Mouse (Mus musculus): Measurements from ENCODE around the gene Rnf227.

Rnf227 gene

DNA sequence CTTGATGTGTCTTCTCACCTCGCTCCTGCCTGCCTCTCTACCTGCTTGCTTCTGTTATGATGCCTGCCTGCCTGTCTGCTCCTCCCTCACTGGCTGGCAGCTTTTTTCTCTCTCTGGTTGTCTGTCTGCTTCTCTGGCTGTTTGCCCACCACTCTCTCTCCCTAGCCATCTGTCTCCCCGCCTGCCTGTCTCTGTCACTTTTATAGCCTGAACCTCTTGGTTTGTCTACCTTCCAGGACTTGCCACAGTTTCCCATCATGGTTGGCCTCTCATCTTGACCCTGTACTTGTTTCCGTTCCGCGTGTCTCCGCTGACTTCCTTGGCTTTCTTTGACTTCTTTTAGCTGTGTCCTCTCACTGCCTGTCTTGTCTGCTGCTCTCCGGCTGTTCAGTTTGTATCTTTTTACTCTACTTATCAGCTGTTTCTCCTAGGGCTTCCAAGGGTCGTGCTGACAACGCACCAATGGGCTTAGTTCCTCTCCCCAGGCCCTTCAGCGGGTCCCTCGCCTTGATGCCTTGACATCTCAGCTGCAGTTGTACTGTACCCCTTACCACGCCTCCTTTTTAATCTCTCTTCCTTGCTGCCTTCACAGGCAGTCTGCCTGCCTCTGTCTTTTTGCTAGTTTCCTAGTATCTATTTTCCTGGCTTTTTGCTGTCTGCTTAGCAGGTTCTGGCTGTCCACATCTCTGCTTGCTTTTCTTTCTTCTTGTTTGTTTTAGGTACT is 32.0 kb downstream of the Rnf227 start:
- DNase-seq: peak; percentile 96

DNA sequence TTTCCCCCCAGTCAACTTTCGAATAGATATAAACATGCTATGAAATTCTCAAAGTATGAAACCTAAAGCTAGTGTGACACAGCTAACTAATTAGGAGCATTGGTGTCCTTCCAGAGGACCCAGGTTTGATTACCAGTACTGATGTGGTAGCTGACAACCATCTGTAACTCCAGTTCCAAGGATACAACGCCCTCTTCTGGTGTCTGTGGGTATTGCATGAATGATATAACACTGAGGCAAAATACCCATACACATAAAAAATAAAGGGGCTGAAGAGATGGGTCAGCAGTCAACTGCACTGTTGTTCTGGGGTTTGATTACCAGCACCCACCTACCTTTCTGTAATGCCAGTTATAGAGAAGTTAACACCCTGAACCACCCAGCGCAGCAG is 32.5 kb downstream of the Rnf227 start:
- peak; percentile 43 for DNase-seq

DNA sequence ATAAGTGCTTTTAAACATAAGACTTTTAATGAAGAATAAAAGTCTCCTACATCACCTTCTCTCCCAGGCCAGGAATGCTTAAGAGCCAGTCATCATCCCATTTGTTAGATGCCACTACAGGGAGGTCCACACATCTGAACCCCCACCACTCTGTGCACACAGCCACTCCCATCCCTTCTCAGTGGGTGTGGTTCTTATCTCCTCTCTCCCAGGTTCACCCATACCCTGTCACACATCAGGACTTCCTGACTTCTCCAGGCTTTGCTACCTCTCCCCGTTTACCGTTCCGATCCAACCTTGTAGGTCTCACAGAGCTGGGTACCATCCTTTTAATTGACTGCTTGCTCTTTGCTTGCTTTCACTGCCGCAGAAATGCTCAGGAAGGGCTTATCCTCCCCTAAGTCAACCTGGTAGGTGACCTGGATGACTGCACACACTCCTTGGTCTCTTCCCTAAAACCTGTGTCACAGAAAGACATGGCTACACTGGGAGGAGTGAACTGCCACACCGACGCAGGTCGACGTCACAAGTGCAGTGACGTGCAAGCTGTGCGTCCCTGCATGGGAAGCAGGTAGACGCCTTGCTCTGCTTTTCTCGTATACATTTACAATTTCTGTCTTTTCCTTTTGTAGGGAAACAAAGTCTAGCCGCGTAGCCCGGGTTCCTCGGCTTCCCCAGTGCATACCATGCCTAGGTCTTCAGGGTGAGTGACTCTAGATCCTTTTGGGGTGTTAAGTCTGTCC is 33.1 kb downstream of the Rnf227 start:
- no peak for DNase-seq

GRCm38 (mm10) chr11:69375646-69376045 is 35.4 kb downstream of the Rnf227 start:
- DNase-seq: no peak

GRCm38 (mm10) chr11:69377766-69378165 is 37.5 kb downstream of the Rnf227 start:
- DNase-seq: no peak

DNA sequence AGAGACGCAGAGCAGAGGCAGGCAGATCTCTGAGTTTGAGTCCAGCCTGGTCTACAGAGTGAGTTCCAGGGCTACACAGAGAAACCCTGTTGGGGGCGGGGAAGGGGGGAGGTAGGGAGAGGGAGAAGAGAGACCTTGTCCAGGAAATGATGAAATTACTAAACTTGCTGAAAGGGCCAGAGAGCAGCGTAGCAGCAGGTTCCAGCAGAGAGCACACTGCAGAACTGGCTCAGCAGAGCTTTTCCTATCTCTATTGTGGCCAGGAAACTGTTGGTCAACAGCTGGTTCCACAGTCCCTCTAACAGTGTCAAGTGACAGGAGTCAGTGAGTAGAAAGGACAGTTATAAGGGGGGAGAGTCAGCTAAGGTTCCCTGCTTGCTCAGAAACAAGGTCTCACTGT is 39.3 kb downstream of the Rnf227 start:
- DNase-seq: no peak

DNA sequence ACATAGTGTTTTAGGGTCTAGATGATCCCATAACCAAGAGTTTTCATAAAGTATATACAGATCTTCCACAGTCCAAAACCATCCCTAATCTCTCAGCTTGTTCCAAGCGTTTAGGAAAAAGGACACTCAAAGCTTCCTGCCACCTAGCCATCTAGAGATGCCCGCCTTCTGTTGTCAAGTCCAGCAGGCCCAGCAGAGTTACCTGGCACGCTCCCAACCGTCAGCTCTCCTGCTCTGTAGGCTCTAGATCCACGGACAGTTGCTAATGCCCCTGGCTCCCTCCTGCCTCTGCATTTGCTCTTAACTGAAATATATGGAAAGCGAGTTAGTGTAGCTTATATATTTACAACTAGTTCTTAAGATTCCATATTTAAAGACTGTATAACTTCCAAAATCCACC is 41.1 kb downstream of the Rnf227 start:
- peak; percentile 71 for DNase-seq

- DNase-seq: no peak
These were observed 42.3 kb downstream of the Rnf227 start for GRCm38 (mm10) chr11:69382478-69383105.

DNA sequence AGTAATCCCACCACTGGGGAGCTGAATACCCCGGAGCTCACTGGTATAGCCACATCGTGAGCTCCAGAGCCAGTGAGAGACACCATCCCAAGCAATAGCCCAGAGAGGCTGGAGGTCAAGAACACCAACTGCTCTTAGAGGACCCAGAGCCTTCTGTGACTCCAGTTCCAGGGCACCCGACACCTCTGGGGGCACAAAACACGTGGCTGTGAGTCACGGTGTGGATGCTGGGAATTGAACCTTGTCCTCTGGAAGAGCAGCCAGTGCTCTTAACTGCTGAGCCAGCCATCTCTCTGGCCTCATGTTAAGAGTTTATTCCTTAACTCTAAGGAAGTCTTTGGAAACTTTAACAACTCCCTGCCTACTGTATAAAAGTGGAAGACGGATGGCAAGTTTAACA is 44.7 kb downstream of the Rnf227 start:
- no peak for DNase-seq

DNA sequence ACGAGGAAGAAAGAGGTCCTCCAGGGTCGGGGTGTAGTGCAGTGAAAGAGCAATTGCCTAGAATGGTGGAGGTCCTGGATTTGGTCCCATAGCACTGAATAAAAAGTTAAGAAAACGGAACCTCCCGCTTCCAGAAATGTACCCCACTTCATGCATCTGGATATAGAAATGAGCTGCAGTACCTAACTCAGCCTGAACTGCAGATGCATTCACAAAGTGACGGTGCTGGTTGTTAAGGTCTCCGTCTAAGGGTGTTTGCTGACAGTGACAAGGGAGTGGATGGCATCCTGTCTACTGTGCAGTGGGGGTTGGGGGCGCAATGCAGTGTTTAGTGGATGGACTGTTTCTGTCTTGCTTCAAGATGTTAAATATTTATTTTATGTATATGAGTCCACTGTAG is 46.5 kb downstream of the Rnf227 start:
- no peak for DNase-seq

GRCm38 (mm10) chr11:69388680-69389079 is 48.4 kb downstream of the Rnf227 start:
- no peak for DNase-seq

- DNase-seq: peak; percentile 56
These were observed 49.5 kb downstream of the Rnf227 start for GRCm38 (mm10) chr11:69389531-69390399.

DNA sequence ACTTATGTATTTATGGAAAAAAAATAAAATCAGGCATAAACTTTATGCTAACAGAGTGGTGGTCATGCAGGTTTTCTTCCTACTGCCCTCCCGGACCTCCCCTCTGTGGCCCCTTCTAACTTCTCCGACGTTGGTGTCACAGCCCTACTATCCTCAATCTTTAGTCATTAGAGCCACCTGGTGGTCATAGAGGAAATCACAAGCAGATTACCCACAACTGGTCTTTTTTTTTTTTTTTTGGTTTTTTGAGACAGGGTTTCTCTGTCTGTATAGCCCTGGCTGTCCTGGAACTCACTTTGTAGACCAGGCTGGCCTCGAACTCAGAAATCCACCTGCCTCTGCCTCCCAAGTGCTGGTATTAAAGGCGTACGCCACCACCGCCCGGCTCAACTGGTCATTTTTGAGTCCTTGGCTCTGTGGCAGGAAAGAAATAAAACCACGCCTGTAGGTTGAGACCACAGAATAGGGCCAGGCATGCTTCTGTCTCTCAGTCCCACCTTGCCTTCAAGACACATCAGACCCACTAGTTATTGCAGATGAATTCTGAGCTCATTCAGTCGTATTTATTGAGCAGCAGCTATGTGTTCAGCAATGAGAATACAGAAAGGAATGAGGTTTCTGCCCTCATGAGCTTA is 50.3 kb downstream of the Rnf227 start:
- DNase-seq: peak; percentile 64

Data from cerebellum, adult 9-11 months (tissue).